In genomic region chr6:52178918-52179665, GRCm38 (mm10) we compare ENCODE assay signal across 11 mouse cellular contexts. TPM values are rescaled to one million over a fixed set of nuclear protein-coding genes. Genes with fewer than 3 reads are reported as not detected.
DNase-seq lines count a peak whose midpoint lies in the region; ATAC-seq lines count a peak whose summit lies in the region.
"Had no signal": no experiment of that assay in that cellular context is flagged by ENCODE, and none has a peak within 500 bp of the region (broad histone marks: within the 10 kb centered on the region; RNA-seq: fewer than 3 reads in every experiment).

No protein-coding gene starts in this region.

- H3K27ac ChIP-seq in heart, embryonic 11.5 days (ENCODE audit: low read depth, low read length), result peak overlapping the region; percentile 18; the same call in 1 of the 2 replicates
- 0 out of 2 replicates have a peak overlapping the region, but pooled peaks have one; percentile 41 for H3K27ac ChIP-seq in embryonic facial prominence, embryonic 10.5 days (replicated peaks)
- peak overlapping the region; percentile 69 for H3K27ac ChIP-seq in intestine, embryonic 15.5 days

- peak overlapping the region; percentile 18 for H3K4me3 ChIP-seq in heart, embryonic 11.5 days (ENCODE audit: low read depth, low read length)
- peak overlapping the region; percentile 46 for H3K4me3 ChIP-seq in embryonic facial prominence, embryonic 10.5 days
- H3K4me3 ChIP-seq in intestine, embryonic 15.5 days (replicated peaks), result peak overlapping the region; percentile 61
- H3K4me3 ChIP-seq: erythroblast, embryonic 14.5 days; myocyte had no signal

- peak overlapping the region; percentile 50; the same call in 1 of the 2 replicates for H3K9ac ChIP-seq in heart, embryonic 11.5 days (ENCODE audit: low read depth, low read length)
- peak overlapping the region; percentile 69 for H3K9ac ChIP-seq in intestine, embryonic 15.5 days

- ATAC-seq in heart, embryonic 11.5 days (replicated peaks; ENCODE audit: insufficient number of reproducible peaks, low FRiP score, low TSS enrichment), result no peak
- ATAC-seq in intestine, embryonic 15.5 days, result no peak

- intact Hi-C loops in left cerebral cortex, postnatal 14 days (cut with DNase I), result no loop called here
- intact Hi-C loops in left cerebral cortex, postnatal 10 days (cut with DNase I), result no loop called here

- H3K4me1 ChIP-seq in heart, embryonic 11.5 days (ENCODE audit: control insufficient read depth, insufficient read depth, low read length), result no peaks in the 10 kb centered on the region
- H3K4me1 ChIP-seq in embryonic facial prominence, embryonic 10.5 days, result peaks cover 7% of the 10 kb centered on the region
- H3K4me1 ChIP-seq in intestine, embryonic 15.5 days (replicated peaks), result peaks cover 31% of the 10 kb centered on the region

- H3K9me3 ChIP-seq in heart, embryonic 11.5 days (replicated peaks; ENCODE audit: control insufficient read depth, low read length), result no peaks in the 10 kb centered on the region
- no peaks in the 10 kb centered on the region for H3K9me3 ChIP-seq in embryonic facial prominence, embryonic 10.5 days
- no peaks in the 10 kb centered on the region for H3K9me3 ChIP-seq in intestine, embryonic 15.5 days

- peak overlapping the region; percentile 45 for H3K4me2 ChIP-seq in heart, embryonic 11.5 days
- H3K4me2 ChIP-seq in intestine, embryonic 15.5 days (replicated peaks), result peak overlapping the region; percentile 75

- H3K27me3 ChIP-seq in heart, embryonic 11.5 days (ENCODE audit: control insufficient read depth, insufficient read depth, low read length), result peaks cover 93% of the 10 kb centered on the region
- peaks cover 100% of the 10 kb centered on the region for H3K27me3 ChIP-seq in embryonic facial prominence, embryonic 10.5 days (replicated peaks; ENCODE audit: low read depth, poor library complexity, severe bottlenecking)
- H3K27me3 ChIP-seq in intestine, embryonic 15.5 days (replicated peaks), result no peaks in the 10 kb centered on the region

- WGBS in heart, embryonic 11.5 days (ENCODE audit: insufficient replicate concordance), result 6% methylated on average over 4 of the region's 4 CpGs
- under 1% methylated on average over 4 of the region's 4 CpGs for WGBS in embryonic facial prominence, embryonic 10.5 days
- WGBS in intestine, embryonic 15.5 days, result 40% methylated on average over 4 of the region's 4 CpGs

- H3K36me3 ChIP-seq in heart, embryonic 11.5 days (ENCODE audit: control insufficient read depth, insufficient read depth, low read length), result no peaks in the 10 kb centered on the region
- no peaks in the 10 kb centered on the region for H3K36me3 ChIP-seq in embryonic facial prominence, embryonic 10.5 days (replicated peaks)
- no peaks in the 10 kb centered on the region for H3K36me3 ChIP-seq in intestine, embryonic 15.5 days

- DNase-seq in heart, adult 9 months (ENCODE audit: low spot score in 2 of 2), result no peak
- DNase-seq in embryonic facial prominence, embryonic 10.5 days (ENCODE audit: low spot score), result peak; percentile 49
- DNase-seq in lung, postnatal 10 days, result peak; percentile 39
- DNase-seq in gastrocnemius, adult 18-20 months (ENCODE audit: low spot score), result no peak
- no peak for DNase-seq in left cerebral cortex, postnatal 14 days (ENCODE audit: low spot score in 2 of 2)
- DNase-seq in left cerebral cortex, postnatal 10 days (ENCODE audit: extremely low spot score in 1 of 2, low spot score in 2 of 2), result no peak

RNA-seq across cellular contexts. Expression of gene 5730596B20Rik, which starts 1.8 kb away (rescaled TPM):
- 0.45 and 0.57 TPM in 2 replicates for polyA plus RNA-seq in heart, embryonic 11.5 days (2014; fragmentation: Nextera tagmentation; extraction: Ambion mirVana)
- 0.12 and 0.64 TPM in 2 replicates for polyA plus RNA-seq in embryonic facial prominence, embryonic 10.5 days (2016; fragmentation: Nextera tagmentation; extraction: Ambion mirVana)
- 1.9 and 2.0 TPM in 2 replicates for polyA plus RNA-seq in intestine, embryonic 15.5 days (2015; fragmentation: Nextera tagmentation; extraction: Ambion mirVana)
- total RNA-seq in gastrocnemius, adult 18-20 months (2021), result not detected
- not detected for total RNA-seq in left cerebral cortex, postnatal 14 days (2021)
- not detected for total RNA-seq in left cerebral cortex, postnatal 10 days (2021)
- polyA plus RNA-seq: erythroblast, embryonic 14.5 days had no signal

RNA-seq across cellular contexts. Expression of gene Hoxa4, which starts 12.5 kb away (rescaled TPM):
- polyA plus RNA-seq in heart, embryonic 11.5 days (2014; fragmentation: Nextera tagmentation; extraction: Ambion mirVana), result 0.68 and 1.4 TPM in 2 replicates
- 0.09 TPM in 1 of 2 replicates, not detected in the other for polyA plus RNA-seq in embryonic facial prominence, embryonic 10.5 days (2016; fragmentation: Nextera tagmentation; extraction: Ambion mirVana)
- polyA plus RNA-seq in intestine, embryonic 15.5 days (2015; fragmentation: Nextera tagmentation; extraction: Ambion mirVana), result 3.7 and 4.5 TPM in 2 replicates
- 1 to 10 TPM; 2.7 to 2.9 TPM for total RNA-seq in gastrocnemius, adult 18-20 months (2021)
- total RNA-seq in left cerebral cortex, postnatal 14 days (2021), result not detected
- not detected for total RNA-seq in left cerebral cortex, postnatal 10 days (2021)
- polyA plus RNA-seq: erythroblast, embryonic 14.5 days had no signal

RNA-seq across cellular contexts. Expression of gene Hoxa2, which starts 14.5 kb away (rescaled TPM):
- 3.5 and 3.6 TPM in 2 replicates for polyA plus RNA-seq in heart, embryonic 11.5 days (2014; fragmentation: Nextera tagmentation; extraction: Ambion mirVana)
- 8.7 and 16.7 TPM in 2 replicates for polyA plus RNA-seq in embryonic facial prominence, embryonic 10.5 days (2016; fragmentation: Nextera tagmentation; extraction: Ambion mirVana)
- polyA plus RNA-seq in intestine, embryonic 15.5 days (2015; fragmentation: Nextera tagmentation; extraction: Ambion mirVana), result 7.4 and 8.6 TPM in 2 replicates
- under 1 TPM; 0.21 to 0.27 TPM for total RNA-seq in gastrocnemius, adult 18-20 months (2021)
- total RNA-seq in left cerebral cortex, postnatal 14 days (2021), result not detected
- total RNA-seq in left cerebral cortex, postnatal 10 days (2021), result not detected
- polyA plus RNA-seq: erythroblast, embryonic 14.5 days had no signal

RNA-seq across cellular contexts. Expression of gene Hoxa1, which starts 21.0 kb away (rescaled TPM):
- 1.2 TPM in 2 replicates for polyA plus RNA-seq in heart, embryonic 11.5 days (2014; fragmentation: Nextera tagmentation; extraction: Ambion mirVana)
- 0.57 and 0.62 TPM in 2 replicates for polyA plus RNA-seq in embryonic facial prominence, embryonic 10.5 days (2016; fragmentation: Nextera tagmentation; extraction: Ambion mirVana)
- 0.86 and 1.2 TPM in 2 replicates for polyA plus RNA-seq in intestine, embryonic 15.5 days (2015; fragmentation: Nextera tagmentation; extraction: Ambion mirVana)
- under 1 TPM in 1 of 2 experiments, not detected in 1; 0.19 TPM for total RNA-seq in gastrocnemius, adult 18-20 months (2021)
- total RNA-seq in left cerebral cortex, postnatal 14 days (2021), result not detected
- not detected for total RNA-seq in left cerebral cortex, postnatal 10 days (2021)
- total RNA-seq: liver, adult 2 months had no signal
- polyA plus RNA-seq: erythroblast, embryonic 14.5 days had no signal

RNA-seq across cellular contexts. Expression of gene Hoxa5, which starts 25.3 kb away (rescaled TPM):
- polyA plus RNA-seq in heart, embryonic 11.5 days (2014; fragmentation: Nextera tagmentation; extraction: Ambion mirVana), result 2.4 and 2.6 TPM in 2 replicates
- polyA plus RNA-seq in embryonic facial prominence, embryonic 10.5 days (2016; fragmentation: Nextera tagmentation; extraction: Ambion mirVana), result 0.23 TPM in 1 of 2 replicates, not detected in the other
- polyA plus RNA-seq in intestine, embryonic 15.5 days (2015; fragmentation: Nextera tagmentation; extraction: Ambion mirVana), result 22.9 and 25.1 TPM in 2 replicates
- 1 to 10 TPM; 2.0 to 2.1 TPM for total RNA-seq in gastrocnemius, adult 18-20 months (2021)
- total RNA-seq in left cerebral cortex, postnatal 14 days (2021), result not detected
- not detected for total RNA-seq in left cerebral cortex, postnatal 10 days (2021)
- polyA plus RNA-seq: erythroblast, embryonic 14.5 days had no signal

Comparison
In these comparisons a context has a peak if more than half of its experiments do, and no peak if none do; other contexts are left out.
1. H3K27ac ChIP-seq: peak in every context shown above with its lines; median percentile 69 in intestine, embryonic 15.5 days; 41 in embryonic facial prominence, embryonic 10.5 days; 18 in heart, embryonic 11.5 days.
2. DNase-seq: peak in embryonic facial prominence, embryonic 10.5 days (single experiment) and lung, postnatal 10 days (single experiment); none in heart, adult 9 months (0 of 2), gastrocnemius, adult 18-20 months (single experiment), left cerebral cortex, postnatal 14 days (0 of 2) and left cerebral cortex, postnatal 10 days (0 of 2).
3. Peak in every context shown above with its lines, with median percentiles within 50 percentile points of each other: H3K4me3 ChIP-seq.